15 mouse cellular contexts compared by ENCODE assay signal in genomic region chr11:19107180-19107579, GRCm38 (mm10).
"Had no signal": no experiment of that assay in that cellular context is flagged by ENCODE, and none has a peak within 500 bp of the region (broad histone marks: within the 10 kb centered on the region; RNA-seq: fewer than 3 reads in every experiment).

No protein-coding gene starts in this region.

- DNase-seq: kidney, adult 11 months; kidney, adult 9 months; kidney, postnatal 36 days; layer of hippocampus, adult 9-11 months; layer of hippocampus, postnatal 36 days; lung, adult 18-20 months; right cerebral cortex, postnatal 4 days; spleen, adult 18-20 months; thymus, adult 2 months; thymus, postnatal 25 days had no signal

- H3K9me3 ChIP-seq: limb, embryonic 13.5 days; neural tube, embryonic 15.5 days had no signal

- H3K36me3 ChIP-seq: limb, embryonic 13.5 days; neural tube, embryonic 15.5 days had no signal

- H3K4me3 ChIP-seq: limb, embryonic 13.5 days; myocyte; neural tube, embryonic 15.5 days had no signal

- H3K4me1 ChIP-seq: neural tube, embryonic 15.5 days had no signal

- H3K4me2 ChIP-seq: limb, embryonic 13.5 days; neural tube, embryonic 15.5 days had no signal

- H3K9ac ChIP-seq: limb, embryonic 13.5 days; liver, embryonic 14.5 days; neural tube, embryonic 15.5 days had no signal

- H3K27me3 ChIP-seq: neural tube, embryonic 15.5 days had no signal

- H3K27ac ChIP-seq: kidney, postnatal 0 days; limb, embryonic 13.5 days; liver, embryonic 14.5 days; neural tube, embryonic 15.5 days had no signal
